In genomic region chr2:90894299-90894677, GRCm38 (mm10) we compare ENCODE assay signal across 1 mouse cellular context. TPM values are rescaled to one million over a fixed set of nuclear protein-coding genes. Genes with fewer than 3 reads are reported as not detected.
"Had no signal": no experiment of that assay in that cellular context is flagged by ENCODE, and none has a peak within 500 bp of the region (broad histone marks: within the 10 kb centered on the region; RNA-seq: fewer than 3 reads in every experiment).

No protein-coding gene starts in this region.

RNA-seq across cellular contexts. Expression of gene C1qtnf4, which starts 8.6 kb away (rescaled TPM):
- total RNA-seq: hematopoietic stem cell, adult 5-6 weeks had no signal
